Mouse (Mus musculus): ENCODE results near the gene Tpi1. TPM values are rescaled to one million over a fixed set of nuclear protein-coding genes. Genes with fewer than 3 reads are reported as not detected.
A peak's percentile ranks its signal among the peaks of the same experiment; 100 is the strongest.
"Not testable (repeated sequence)": the region's sequence is repeated elsewhere in the genome, so short reads cannot be mapped to it uniquely, and the experiment has no call there.

The Tpi1 gene
- polyA plus RNA-seq, 1 experiment from 2014 or later: 481 TPM

- no peak overlapping the region for H3K9ac ChIP-seq (replicated peaks)
- H3K9me3 ChIP-seq (replicated peaks): no peaks in the 10 kb centered on the region
- H3K36me3 ChIP-seq: peaks cover 13% of the 10 kb centered on the region; the same call in 1 of the 2 replicates
- no peak overlapping the region for H3K27ac ChIP-seq (replicated peaks)
- no peaks in the 10 kb centered on the region; the same call in 1 of the 2 replicates for H3K27me3 ChIP-seq (replicated peaks)
- H3K4me1 ChIP-seq: peaks cover 49% of the 10 kb centered on the region
- no peak for ATAC-seq (ENCODE audit: low FRiP score)
- no peak overlapping the region for H3K4me3 ChIP-seq (replicated peaks)
- H3K4me2 ChIP-seq: no peak overlapping the region
- WGBS: 89% methylated on average over 4 of the region's 4 CpGs
These were observed 6.7 kb downstream of the Tpi1 start for GRCm38 (mm10) chr6:124807366-124807765.

GRCm38 (mm10) chr6:124806446-124807140 lies 7.5 kb downstream of the Tpi1 start:
- H3K27ac ChIP-seq (replicated peaks): peak overlapping the region; percentile 89
- H3K36me3 ChIP-seq: peaks cover 10% of the 10 kb centered on the region; the same call in 1 of the 2 replicates
- no peaks in the 10 kb centered on the region; the same call in 1 of the 2 replicates for H3K27me3 ChIP-seq (replicated peaks)
- peak overlapping the region; percentile 47 for H3K4me3 ChIP-seq (replicated peaks)
- WGBS: 75% methylated on average over 7 of the region's 7 CpGs
- H3K9me3 ChIP-seq (replicated peaks): no peaks in the 10 kb centered on the region
- H3K4me2 ChIP-seq: peak overlapping the region; percentile 72
- no peak overlapping the region for H3K9ac ChIP-seq (replicated peaks)
- no peak for ATAC-seq (ENCODE audit: low FRiP score)
- peaks cover 41% of the 10 kb centered on the region for H3K4me1 ChIP-seq

- Histone ChIP-seq H3K4me3 (replicated peaks) (peak overlapping the region; percentile 47), H3K27ac (replicated peaks) (peak overlapping the region; percentile 89), H3K4me1 (peaks cover 41% of the 10 kb centered on the region), H3K4me2 (peak overlapping the region; percentile 72), H3K9me3 (replicated peaks) (no peaks in the 10 kb centered on the region), H3K36me3 (peaks cover 5% of the 10 kb centered on the region; the same call in 1 of the 2 replicates), H3K27me3 (replicated peaks) (no peaks in the 10 kb centered on the region; the same call in 1 of the 2 replicates), H3K9ac (replicated peaks) (peak overlapping the region; percentile 51)
- 1% methylated on average over 34 of the region's 34 CpGs for WGBS
- peak; percentile 92 for ATAC-seq (ENCODE audit: low FRiP score)
These were observed 8.5 kb downstream of the Tpi1 start for GRCm38 (mm10) chr6:124805341-124806321.

- 92% methylated on average over 3 of the region's 3 CpGs for WGBS
- no peak for ATAC-seq (ENCODE audit: low FRiP score)
These were observed 9.8 kb downstream of the Tpi1 start for GRCm38 (mm10) chr6:124804341-124804740.

GRCm38 (mm10) chr6:124803691-124804090 lies 10.4 kb downstream of the Tpi1 start:
- H3K27ac ChIP-seq (replicated peaks); H3K9me3 ChIP-seq (replicated peaks); H3K27me3 ChIP-seq (replicated peaks); H3K9ac ChIP-seq (replicated peaks); H3K36me3 ChIP-seq; H3K4me2 ChIP-seq; ATAC-seq (ENCODE audit: low FRiP score); H3K4me3 ChIP-seq (replicated peaks): not testable (repeated sequence)
- 94% methylated on average over 4 of the region's 4 CpGs for WGBS
- peaks cover 22% of the 10 kb centered on the region for H3K4me1 ChIP-seq

More at GRCm38 (mm10) chr6:124804341-124804740, 9.8 kb downstream of the Tpi1 start:
- Histone ChIP-seq H3K9ac (replicated peaks) (no peak overlapping the region), H3K4me2 (no peak overlapping the region), H3K4me3 (replicated peaks) (no peak overlapping the region), H3K27ac (replicated peaks) (no peak overlapping the region), H3K4me1 (peaks cover 29% of the 10 kb centered on the region), H3K27me3 (replicated peaks) (no peaks in the 10 kb centered on the region; the same call in 1 of the 2 replicates), H3K9me3 (replicated peaks) (no peaks in the 10 kb centered on the region), H3K36me3 (no peaks in the 10 kb centered on the region)

GRCm38 (mm10) chr6:124803061-124803460 lies 11.0 kb downstream of the Tpi1 start:
- 82% methylated on average over 3 of the region's 3 CpGs for WGBS

GRCm38 (mm10) chr6:124802400-124802799 lies 11.7 kb downstream of the Tpi1 start:
- not testable (repeated sequence) for H3K4me2 ChIP-seq; H3K4me3 ChIP-seq (replicated peaks); H3K9ac ChIP-seq (replicated peaks); H3K27ac ChIP-seq (replicated peaks); H3K9me3 ChIP-seq (replicated peaks); H3K36me3 ChIP-seq; ATAC-seq (ENCODE audit: low FRiP score); H3K27me3 ChIP-seq (replicated peaks)
- H3K4me1 ChIP-seq: peaks cover 14% of the 10 kb centered on the region
- 18% methylated on average over 6 of the region's 9 CpGs for WGBS

More at GRCm38 (mm10) chr6:124803061-124803460, 11.0 kb downstream of the Tpi1 start:
- no peak overlapping the region for H3K27ac ChIP-seq (replicated peaks)
- no peak overlapping the region for H3K4me2 ChIP-seq
- H3K27me3 ChIP-seq (replicated peaks): no peaks in the 10 kb centered on the region; the same call in 1 of the 2 replicates
- no peak overlapping the region for H3K4me3 ChIP-seq (replicated peaks)
- H3K9me3 ChIP-seq (replicated peaks): no peaks in the 10 kb centered on the region
- H3K9ac ChIP-seq (replicated peaks): no peak overlapping the region
- H3K4me1 ChIP-seq: peaks cover 16% of the 10 kb centered on the region
- H3K36me3 ChIP-seq: no peaks in the 10 kb centered on the region
- no peak for ATAC-seq (ENCODE audit: low FRiP score)

GRCm38 (mm10) chr6:124796200-124796599 lies 17.9 kb downstream of the Tpi1 start:
- Histone ChIP-seq H3K27me3 (replicated peaks) (no peaks in the 10 kb centered on the region), H3K4me3 (replicated peaks) (no peak overlapping the region), H3K36me3 (no peaks in the 10 kb centered on the region), H3K4me2 (no peak overlapping the region), H3K27ac (replicated peaks) (no peak overlapping the region), H3K4me1 (no peaks in the 10 kb centered on the region), H3K9me3 (replicated peaks) (no peaks in the 10 kb centered on the region), H3K9ac (replicated peaks) (no peak overlapping the region)
- no peak for ATAC-seq (ENCODE audit: low FRiP score)
- 78% methylated on average over 2 of the region's 2 CpGs for WGBS

- Histone ChIP-seq H3K27me3 (replicated peaks) (no peaks in the 10 kb centered on the region), H3K36me3 (no peaks in the 10 kb centered on the region), H3K4me3 (replicated peaks) (no peak overlapping the region), H3K4me1 (no peaks in the 10 kb centered on the region), H3K9ac (replicated peaks) (no peak overlapping the region), H3K27ac (replicated peaks) (no peak overlapping the region), H3K9me3 (replicated peaks) (no peaks in the 10 kb centered on the region), H3K4me2 (no peak overlapping the region)
- 61% methylated on average over 4 of the region's 4 CpGs for WGBS
- no peak for ATAC-seq (ENCODE audit: low FRiP score)
These were observed 18.3 kb downstream of the Tpi1 start for GRCm38 (mm10) chr6:124795781-124796180.

GRCm38 (mm10) chr6:124791911-124792310 lies 22.2 kb downstream of the Tpi1 start:
- no peaks in the 10 kb centered on the region for H3K36me3 ChIP-seq
- H3K4me3 ChIP-seq (replicated peaks): no peak overlapping the region
- WGBS: 87% methylated on average over 3 of the region's 3 CpGs
- H3K9ac ChIP-seq (replicated peaks): no peak overlapping the region
- no peak overlapping the region for H3K4me2 ChIP-seq
- no peak for ATAC-seq (ENCODE audit: low FRiP score)
- H3K27me3 ChIP-seq (replicated peaks): no peaks in the 10 kb centered on the region
- H3K9me3 ChIP-seq (replicated peaks): no peaks in the 10 kb centered on the region
- no peak overlapping the region for H3K27ac ChIP-seq (replicated peaks)
- H3K4me1 ChIP-seq: no peaks in the 10 kb centered on the region

- H3K27ac ChIP-seq (replicated peaks): no peak overlapping the region
- no peaks in the 10 kb centered on the region for H3K4me1 ChIP-seq
- WGBS: 80% methylated on average over 4 of the region's 4 CpGs
These were observed 24.0 kb downstream of the Tpi1 start for GRCm38 (mm10) chr6:124790121-124790520.

More at GRCm38 (mm10) chr6:124790121-124790520, 24.0 kb downstream of the Tpi1 start:
- Histone ChIP-seq H3K9me3 (replicated peaks) (no peaks in the 10 kb centered on the region), H3K27me3 (replicated peaks) (no peaks in the 10 kb centered on the region), H3K4me3 (replicated peaks) (no peak overlapping the region), H3K4me2 (no peak overlapping the region), H3K9ac (replicated peaks) (no peak overlapping the region), H3K36me3 (no peaks in the 10 kb centered on the region)
- ATAC-seq (ENCODE audit: low FRiP score): no peak
